Mouse (Mus musculus): ENCODE results near the gene Ms4a14. TPM values are rescaled to one million over a fixed set of nuclear protein-coding genes. Genes with fewer than 3 reads are reported as not detected.

Gene Ms4a14
- 0.03 TPM in 1 of 2 replicates, not detected in the other for polyA plus RNA-seq (2015; fragmentation: Nextera tagmentation; extraction: Ambion mirVana)

- H3K27ac ChIP-seq = no peak within 1 kb of the TSS
- no peaks in the 10 kb centered on the region for H3K27me3 ChIP-seq
- DNase-seq (no peak), ATAC-seq (ENCODE audit: low read depth) (no peak)
- H3K36me3 ChIP-seq = no peaks in the 10 kb centered on the region
- no peaks in the 10 kb centered on the region for H3K4me1 ChIP-seq (replicated peaks)
- no peak within 1 kb of the TSS for H3K9ac ChIP-seq
- H3K4me2 ChIP-seq = no peak within 1 kb of the TSS
- WGBS (ENCODE audit: insufficient replicate concordance) = 51% methylated on average over 1 of the region's 1 CpGs
- no peaks in the 10 kb centered on the region for H3K9me3 ChIP-seq (replicated peaks)
- H3K4me3 ChIP-seq (replicated peaks) = no peak within 1 kb of the TSS
These were observed at the start of gene Ms4a14 for GRCm38 (mm10) chr19:11314354-11314753. Gene Ms4a14 (minus strand): TSS chr19:11314454.

DNA sequence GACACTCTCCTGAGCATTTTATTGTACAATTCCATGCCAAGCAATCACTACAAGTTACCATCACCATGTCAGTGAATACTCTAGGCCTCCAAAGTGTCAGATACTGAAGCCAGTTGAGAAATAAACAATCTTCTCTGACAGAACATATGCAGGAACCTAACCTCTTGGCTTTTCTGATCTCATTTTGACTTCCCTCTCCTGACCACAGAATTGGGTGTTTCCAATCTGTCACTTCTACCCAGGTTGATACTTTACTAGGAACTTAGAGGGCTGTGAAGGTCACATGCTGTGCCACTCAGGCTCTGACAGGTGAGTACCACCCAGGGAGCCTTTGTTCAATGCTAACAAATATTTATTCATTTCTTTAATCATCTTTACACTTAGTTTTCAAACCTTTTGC lies 47.7 kb upstream of the Ms4a14 start:
- ATAC-seq (ENCODE audit: low read depth) (no peak), DNase-seq (no peak)
- Histone ChIP-seq H3K4me3 (replicated peaks) (no peak overlapping the region), H3K27ac (no peak overlapping the region), H3K4me1 (replicated peaks) (no peaks in the 10 kb centered on the region), H3K4me2 (no peak overlapping the region), H3K9me3 (replicated peaks) (no peaks in the 10 kb centered on the region), H3K27me3 (no peaks in the 10 kb centered on the region), H3K9ac (no peak overlapping the region), H3K36me3 (no peaks in the 10 kb centered on the region)

DNA sequence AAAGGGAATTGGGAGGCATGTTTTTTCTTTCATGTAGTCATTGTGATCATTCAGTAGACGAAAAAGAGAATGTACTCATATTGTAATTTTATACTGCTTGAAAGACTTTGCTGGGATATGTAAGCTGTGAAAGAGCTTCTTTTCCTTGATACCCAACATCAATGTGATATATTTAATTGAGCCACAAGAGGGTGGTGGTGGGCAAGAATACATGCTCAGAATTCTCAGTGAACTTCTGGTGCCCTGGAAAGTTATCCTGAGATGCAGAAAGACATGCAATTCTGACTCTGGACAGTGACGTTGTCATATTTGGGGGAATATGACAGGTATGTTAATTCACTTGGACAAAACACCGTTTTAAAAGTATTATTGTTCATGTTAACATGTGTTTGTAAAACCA lies 45.9 kb upstream of the Ms4a14 start:
- no peaks in the 10 kb centered on the region for H3K9me3 ChIP-seq (replicated peaks)
- H3K4me3 ChIP-seq (replicated peaks) = no peak overlapping the region
- no peaks in the 10 kb centered on the region for H3K27me3 ChIP-seq
- no peaks in the 10 kb centered on the region for H3K36me3 ChIP-seq
- no peaks in the 10 kb centered on the region for H3K4me1 ChIP-seq (replicated peaks)
- H3K9ac ChIP-seq = no peak overlapping the region
- H3K27ac ChIP-seq = no peak overlapping the region
- 38% methylated on average over 3 of the region's 3 CpGs for WGBS (ENCODE audit: insufficient replicate concordance)
- DNase-seq (no peak), ATAC-seq (ENCODE audit: low read depth) (no peak)
- H3K4me2 ChIP-seq = no peak overlapping the region

- no peaks in the 10 kb centered on the region for H3K36me3 ChIP-seq
- ATAC-seq (ENCODE audit: low read depth) (no peak), DNase-seq (no peak)
- WGBS (ENCODE audit: insufficient replicate concordance) = 49% methylated on average over 7 of the region's 7 CpGs
- no peaks in the 10 kb centered on the region for H3K4me1 ChIP-seq (replicated peaks)
- no peak overlapping the region for H3K4me3 ChIP-seq (replicated peaks)
- no peak overlapping the region for H3K27ac ChIP-seq
- H3K9me3 ChIP-seq (replicated peaks) = no peaks in the 10 kb centered on the region
- no peak overlapping the region for H3K4me2 ChIP-seq
- H3K9ac ChIP-seq = no peak overlapping the region
- no peaks in the 10 kb centered on the region for H3K27me3 ChIP-seq
These were observed 41.5 kb upstream of the Ms4a14 start for GRCm38 (mm10) chr19:11355730-11356129.

GRCm38 (mm10) chr19:11351878-11352277 lies 37.6 kb upstream of the Ms4a14 start:
- Histone ChIP-seq H3K4me3 (replicated peaks) (no peak overlapping the region), H3K4me1 (replicated peaks) (no peaks in the 10 kb centered on the region), H3K9me3 (replicated peaks) (no peaks in the 10 kb centered on the region), H3K9ac (no peak overlapping the region), H3K27ac (no peak overlapping the region), H3K36me3 (no peaks in the 10 kb centered on the region), H3K27me3 (no peaks in the 10 kb centered on the region), H3K4me2 (no peak overlapping the region)
- WGBS (ENCODE audit: insufficient replicate concordance) = 27% methylated on average over 3 of the region's 3 CpGs
- ATAC-seq (ENCODE audit: low read depth) (no peak), DNase-seq (no peak)

GRCm38 (mm10) chr19:11349698-11350481 lies 35.6 kb upstream of the Ms4a14 start:
- Histone ChIP-seq H3K27me3 (no peaks in the 10 kb centered on the region), H3K9ac (no peak overlapping the region), H3K4me2 (no peak overlapping the region), H3K27ac (no peak overlapping the region), H3K36me3 (no peaks in the 10 kb centered on the region), H3K4me3 (replicated peaks) (no peak overlapping the region), H3K9me3 (replicated peaks) (no peaks in the 10 kb centered on the region), H3K4me1 (replicated peaks) (no peaks in the 10 kb centered on the region)
- WGBS (ENCODE audit: insufficient replicate concordance) = 39% methylated on average over 7 of the region's 7 CpGs
- ATAC-seq (ENCODE audit: low read depth) (no peak), DNase-seq (no peak)

- Histone ChIP-seq H3K27ac (no peak overlapping the region), H3K4me3 (replicated peaks) (no peak overlapping the region), H3K4me1 (replicated peaks) (no peaks in the 10 kb centered on the region), H3K9ac (no peak overlapping the region), H3K9me3 (replicated peaks) (no peaks in the 10 kb centered on the region), H3K4me2 (no peak overlapping the region), H3K27me3 (no peaks in the 10 kb centered on the region), H3K36me3 (no peaks in the 10 kb centered on the region)
- ATAC-seq (ENCODE audit: low read depth) (no peak), DNase-seq (no peak)
These were observed 29.7 kb upstream of the Ms4a14 start for GRCm38 (mm10) chr19:11343992-11344391.

GRCm38 (mm10) chr19:11343147-11343546 lies 28.9 kb upstream of the Ms4a14 start:
- no peak overlapping the region for H3K9ac ChIP-seq
- DNase-seq = no peak
- no peaks in the 10 kb centered on the region for H3K36me3 ChIP-seq
- no peaks in the 10 kb centered on the region for H3K27me3 ChIP-seq
- H3K4me3 ChIP-seq (replicated peaks) = no peak overlapping the region
- no peak for ATAC-seq (ENCODE audit: low read depth)
- H3K27ac ChIP-seq = no peak overlapping the region
- H3K4me2 ChIP-seq = no peak overlapping the region
- H3K4me1 ChIP-seq (replicated peaks) = no peaks in the 10 kb centered on the region
- H3K9me3 ChIP-seq (replicated peaks) = no peaks in the 10 kb centered on the region

- Histone ChIP-seq H3K4me1 (replicated peaks) (no peaks in the 10 kb centered on the region), H3K4me3 (replicated peaks) (no peak within 1 kb of the TSS), H3K36me3 (no peaks in the 10 kb centered on the region), H3K27me3 (no peaks in the 10 kb centered on the region), H3K4me2 (no peak within 1 kb of the TSS), H3K27ac (no peak within 1 kb of the TSS), H3K9ac (no peak within 1 kb of the TSS), H3K9me3 (replicated peaks) (no peaks in the 10 kb centered on the region)
- ATAC-seq (ENCODE audit: low read depth) = no peak
- DNase-seq = no peak
- 45% methylated on average over 6 of the region's 6 CpGs for WGBS (ENCODE audit: insufficient replicate concordance)
These were observed 21.7 kb upstream of the Ms4a14 start, which contains the start of gene Ms4a7 for GRCm38 (mm10) chr19:11335932-11336331. Gene Ms4a7 (minus strand): TSS chr19:11336146.

GRCm38 (mm10) chr19:11321123-11321522 lies 6.9 kb upstream of the Ms4a14 start:
- Histone ChIP-seq H3K4me1 (replicated peaks) (no peaks in the 10 kb centered on the region), H3K9me3 (replicated peaks) (no peaks in the 10 kb centered on the region), H3K4me3 (replicated peaks) (no peak overlapping the region), H3K27ac (no peak overlapping the region), H3K4me2 (no peak overlapping the region), H3K27me3 (no peaks in the 10 kb centered on the region), H3K9ac (no peak overlapping the region), H3K36me3 (no peaks in the 10 kb centered on the region)
- DNase-seq (no peak), ATAC-seq (ENCODE audit: low read depth) (no peak)
- 55% methylated on average over 1 of the region's 1 CpGs for WGBS (ENCODE audit: insufficient replicate concordance)

DNA sequence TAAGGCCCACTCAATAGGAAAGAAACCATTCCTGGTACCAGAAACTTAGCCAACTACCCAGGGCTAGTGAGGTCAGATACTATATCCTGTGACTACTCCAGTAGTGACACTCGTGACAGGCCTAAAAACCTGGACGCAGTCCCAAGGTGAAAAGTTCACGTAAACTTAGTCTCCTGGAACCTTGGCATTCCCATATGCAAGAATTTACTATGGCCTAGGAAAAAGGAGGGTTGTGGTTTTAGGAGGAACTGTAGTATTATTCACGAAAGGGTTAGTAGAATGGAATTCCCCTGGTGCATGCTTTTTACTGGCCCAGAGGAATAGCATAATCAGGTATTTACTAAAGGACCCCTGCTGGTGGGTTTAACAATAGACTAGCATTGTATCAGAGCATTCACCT lies 2.5 kb upstream of the Ms4a14 start:
- no peak for DNase-seq
- ATAC-seq (ENCODE audit: low read depth) = no peak

DNA sequence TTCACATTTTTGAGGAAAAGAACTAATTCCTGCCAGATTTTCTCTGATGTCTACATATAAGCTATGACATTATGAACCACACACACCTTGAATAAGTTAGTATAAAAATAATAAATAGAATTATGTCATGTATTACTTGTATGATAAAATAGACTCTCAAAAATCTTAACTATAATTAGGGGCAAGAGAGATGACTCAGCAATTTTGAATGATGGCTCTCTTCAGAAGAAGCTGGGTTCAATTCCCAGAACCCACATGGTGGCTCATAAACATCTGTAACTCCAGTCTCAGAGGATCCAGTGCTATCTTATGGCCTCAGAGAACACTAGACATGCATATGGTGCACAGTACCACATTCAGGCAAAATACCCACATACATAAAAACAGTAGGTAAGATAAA lies 5.4 kb downstream of the Ms4a14 start:
- no peaks in the 10 kb centered on the region for H3K4me1 ChIP-seq (replicated peaks)

More for the DNA sequence above, 2.5 kb upstream of the Ms4a14 start:
- no peaks in the 10 kb centered on the region for H3K9me3 ChIP-seq (replicated peaks)
- H3K4me2 ChIP-seq = no peak overlapping the region
- no peaks in the 10 kb centered on the region for H3K4me1 ChIP-seq (replicated peaks)
- WGBS (ENCODE audit: insufficient replicate concordance) = 74% methylated on average over 4 of the region's 4 CpGs
- H3K4me3 ChIP-seq (replicated peaks) = no peak overlapping the region
- H3K27me3 ChIP-seq = no peaks in the 10 kb centered on the region
- H3K9ac ChIP-seq = no peak overlapping the region
- H3K27ac ChIP-seq = no peak overlapping the region
- H3K36me3 ChIP-seq = no peaks in the 10 kb centered on the region

More for the DNA sequence above, 5.4 kb downstream of the Ms4a14 start:
- H3K36me3 ChIP-seq = no peaks in the 10 kb centered on the region
- H3K9me3 ChIP-seq (replicated peaks) = no peaks in the 10 kb centered on the region
- no peak overlapping the region for H3K27ac ChIP-seq
- no peak for DNase-seq
- no peak overlapping the region for H3K4me2 ChIP-seq
- no peak overlapping the region for H3K4me3 ChIP-seq (replicated peaks)
- H3K27me3 ChIP-seq = no peaks in the 10 kb centered on the region
- H3K9ac ChIP-seq = no peak overlapping the region
- no peak for ATAC-seq (ENCODE audit: low read depth)
